Mouse (Mus musculus): ENCODE results near the gene Atp1b2. TPM values are rescaled to one million over a fixed set of nuclear protein-coding genes. Genes with fewer than 3 reads are reported as not detected.

The Atp1b2 gene
- polyA plus RNA-seq, 1 experiment from 2014 or later: 24.5 TPM

GRCm38 (mm10) chr11:69579128-69580017, 26.4 kb downstream of the Atp1b2 start:
- Histone ChIP-seq H3K27me3 (replicated peaks) (no peaks in the 10 kb centered on the region), H3K9ac (peak overlapping the region; percentile 93), H3K27ac (replicated peaks) (peak overlapping the region; percentile 96), H3K4me2 (peak overlapping the region; percentile 80), H3K4me1 (peaks cover 36% of the 10 kb centered on the region), H3K4me3 (peak overlapping the region; percentile 85), H3K9me3 (no peaks in the 10 kb centered on the region), H3K36me3 (peaks cover 36% of the 10 kb centered on the region)
- ATAC-seq (ENCODE audit: extremely low read depth, insufficient number of reproducible peaks, low FRiP score, low TSS enrichment): peak; percentile 84
- whole genome bisulfite sequencing: under 1% methylated on average over 39 of the region's 39 CpGs

GRCm38 (mm10) chr11:69578301-69578700, 27.4 kb downstream of the Atp1b2 start:
- no peak for ATAC-seq (ENCODE audit: extremely low read depth, insufficient number of reproducible peaks, low FRiP score, low TSS enrichment)
- WGBS: 10% methylated on average over 15 of the region's 15 CpGs

GRCm38 (mm10) chr11:69576307-69576706, 29.4 kb downstream of the Atp1b2 start:
- peaks cover 48% of the 10 kb centered on the region for H3K36me3 ChIP-seq
- no peak overlapping the region for H3K4me2 ChIP-seq
- peak overlapping the region; percentile 8; the same call in 1 of the 2 replicates for H3K9ac ChIP-seq
- H3K9me3 ChIP-seq: no peaks in the 10 kb centered on the region
- H3K4me1 ChIP-seq: peaks cover 22% of the 10 kb centered on the region
- no peaks in the 10 kb centered on the region for H3K27me3 ChIP-seq (replicated peaks)
- no peak overlapping the region for H3K4me3 ChIP-seq
- 52% methylated on average over 5 of the region's 5 CpGs for WGBS
- no peak overlapping the region for H3K27ac ChIP-seq (replicated peaks)
- ATAC-seq (ENCODE audit: extremely low read depth, insufficient number of reproducible peaks, low FRiP score, low TSS enrichment): no peak

More at GRCm38 (mm10) chr11:69578301-69578700, 27.4 kb downstream of the Atp1b2 start:
- Histone ChIP-seq H3K27ac (replicated peaks) (peak overlapping the region; percentile 70; the same call in 1 of the 2 replicates), H3K4me3 (peak overlapping the region; percentile 85), H3K9me3 (no peaks in the 10 kb centered on the region), H3K36me3 (peaks cover 35% of the 10 kb centered on the region), H3K4me1 (peaks cover 36% of the 10 kb centered on the region), H3K4me2 (peak overlapping the region; percentile 80), H3K27me3 (replicated peaks) (no peaks in the 10 kb centered on the region), H3K9ac (peak overlapping the region; percentile 92)

GRCm38 (mm10) chr11:69575220-69575619, 30.5 kb downstream of the Atp1b2 start:
- no peak overlapping the region for H3K4me3 ChIP-seq
- H3K4me1 ChIP-seq: peaks cover 22% of the 10 kb centered on the region
- H3K27ac ChIP-seq (replicated peaks): no peak overlapping the region
- H3K27me3 ChIP-seq (replicated peaks): no peaks in the 10 kb centered on the region
- 57% methylated on average over 3 of the region's 3 CpGs for WGBS
- no peak overlapping the region for H3K9ac ChIP-seq
- no peak for ATAC-seq (ENCODE audit: extremely low read depth, insufficient number of reproducible peaks, low FRiP score, low TSS enrichment)
- no peaks in the 10 kb centered on the region for H3K9me3 ChIP-seq
- H3K36me3 ChIP-seq: peaks cover 59% of the 10 kb centered on the region
- H3K4me2 ChIP-seq: no peak overlapping the region

GRCm38 (mm10) chr11:69565131-69565530, 40.6 kb downstream of the Atp1b2 start:
- Histone ChIP-seq H3K9ac (no peak overlapping the region), H3K27ac (replicated peaks) (no peak overlapping the region), H3K9me3 (no peaks in the 10 kb centered on the region), H3K4me3 (no peak overlapping the region), H3K4me1 (peaks cover 38% of the 10 kb centered on the region), H3K27me3 (replicated peaks) (peaks cover 16% of the 10 kb centered on the region; the same call in 1 of the 2 replicates), H3K4me2 (no peak overlapping the region), H3K36me3 (peaks cover 73% of the 10 kb centered on the region)
- 69% methylated on average over 8 of the region's 8 CpGs for WGBS
- no peak for ATAC-seq (ENCODE audit: extremely low read depth, insufficient number of reproducible peaks, low FRiP score, low TSS enrichment)

GRCm38 (mm10) chr11:69564391-69564790, 41.4 kb downstream of the Atp1b2 start:
- no peak overlapping the region for H3K27ac ChIP-seq (replicated peaks)
- H3K4me2 ChIP-seq: no peak overlapping the region
- peaks cover 16% of the 10 kb centered on the region; the same call in 1 of the 2 replicates for H3K27me3 ChIP-seq (replicated peaks)
- H3K4me1 ChIP-seq: peaks cover 44% of the 10 kb centered on the region
- no peaks in the 10 kb centered on the region for H3K9me3 ChIP-seq
- 66% methylated on average over 3 of the region's 3 CpGs for WGBS
- H3K36me3 ChIP-seq: peaks cover 66% of the 10 kb centered on the region
- H3K9ac ChIP-seq: no peak overlapping the region
- ATAC-seq (ENCODE audit: extremely low read depth, insufficient number of reproducible peaks, low FRiP score, low TSS enrichment): no peak
- H3K4me3 ChIP-seq: no peak overlapping the region

GRCm38 (mm10) chr11:69563373-69563772, 42.4 kb downstream of the Atp1b2 start:
- Histone ChIP-seq H3K9me3 (no peaks in the 10 kb centered on the region), H3K9ac (peak overlapping the region; percentile 47; the same call in 1 of the 2 replicates), H3K27me3 (replicated peaks) (peaks cover 16% of the 10 kb centered on the region; the same call in 1 of the 2 replicates), H3K27ac (replicated peaks) (no peak overlapping the region), H3K4me3 (no peak overlapping the region), H3K36me3 (peaks cover 62% of the 10 kb centered on the region), H3K4me2 (no peak overlapping the region), H3K4me1 (peaks cover 54% of the 10 kb centered on the region)
- no peak for ATAC-seq (ENCODE audit: extremely low read depth, insufficient number of reproducible peaks, low FRiP score, low TSS enrichment)
- 46% methylated on average over 13 of the region's 13 CpGs for WGBS

GRCm38 (mm10) chr11:69560896-69561854, 44.6 kb downstream of the Atp1b2 start:
- H3K4me3 ChIP-seq: peak overlapping the region; percentile 76
- WGBS: 26% methylated on average over 16 of the region's 16 CpGs
- H3K9ac ChIP-seq: peak overlapping the region; percentile 94

GRCm38 (mm10) chr11:69559851-69560765, 45.6 kb downstream of the Atp1b2 start, which contains the start of gene Efnb3:
Gene Efnb3, minus strand, starts transcription at chr11:69560205.
- Histone ChIP-seq H3K36me3 (peaks cover 52% of the 10 kb centered on the region), H3K9me3 (no peaks in the 10 kb centered on the region), H3K9ac (peak within 1 kb of the TSS; percentile 94), H3K4me3 (peak within 1 kb of the TSS; percentile 76), H3K4me2 (peak within 1 kb of the TSS; percentile 95), H3K27me3 (replicated peaks) (peaks cover 28% of the 10 kb centered on the region), H3K4me1 (peaks cover 69% of the 10 kb centered on the region), H3K27ac (replicated peaks) (peak within 1 kb of the TSS; percentile 98)
- no peak for ATAC-seq (ENCODE audit: extremely low read depth, insufficient number of reproducible peaks, low FRiP score, low TSS enrichment)
- WGBS: under 1% methylated on average over 40 of the region's 59 CpGs

More at GRCm38 (mm10) chr11:69560896-69561854, 44.6 kb downstream of the Atp1b2 start:
- H3K27me3 ChIP-seq (replicated peaks): peaks cover 23% of the 10 kb centered on the region
- H3K4me2 ChIP-seq: peak overlapping the region; percentile 95
- ATAC-seq (ENCODE audit: extremely low read depth, insufficient number of reproducible peaks, low FRiP score, low TSS enrichment): no peak
- H3K27ac ChIP-seq (replicated peaks): peak overlapping the region; percentile 98
- peaks cover 69% of the 10 kb centered on the region for H3K4me1 ChIP-seq
- no peaks in the 10 kb centered on the region for H3K9me3 ChIP-seq
- peaks cover 49% of the 10 kb centered on the region for H3K36me3 ChIP-seq

- peaks cover 50% of the 10 kb centered on the region for H3K36me3 ChIP-seq
- 9% methylated on average over 5 of the region's 5 CpGs for WGBS
- H3K27ac ChIP-seq (replicated peaks): peak overlapping the region; percentile 98
- peaks cover 72% of the 10 kb centered on the region for H3K4me1 ChIP-seq
- H3K4me2 ChIP-seq: peak overlapping the region; percentile 95
- peak overlapping the region; percentile 94 for H3K9ac ChIP-seq
- no peaks in the 10 kb centered on the region for H3K9me3 ChIP-seq
- H3K4me3 ChIP-seq: peak overlapping the region; percentile 76
- peak; percentile 48; the same call in 1 of the 2 replicates for ATAC-seq (ENCODE audit: extremely low read depth, insufficient number of reproducible peaks, low FRiP score, low TSS enrichment)
- H3K27me3 ChIP-seq (replicated peaks): peaks cover 28% of the 10 kb centered on the region
Observed at GRCm38 (mm10) chr11:69559183-69559582, 46.6 kb downstream of the Atp1b2 start.
